Mouse (Mus musculus) cortical plate, adult 2 months (tissue): ENCODE measurements around the gene Endod1. TPM values are rescaled to one million over a fixed set of nuclear protein-coding genes. Genes with fewer than 3 reads are reported as not detected.
"Not testable (repeated sequence)": the region's sequence is repeated elsewhere in the genome, so short reads cannot be mapped to it uniquely, and the experiment has no call there.

Experiments
- H3K27ac ChIP-seq: fragments of 200-500 bp; 2 replicates; pipeline ENCODE4 v1.5.1; 2012; ENCODE audit warnings: low read length, control low read depth, inconsistent platforms; ENCODE audit not compliant: insufficient read depth
- H3K4me1 ChIP-seq: fragments of 200-500 bp; 2 replicates; pipeline ENCODE4 v1.6.1; 2011; ENCODE audit warnings: low read length; ENCODE audit not compliant: control insufficient read depth, insufficient read depth
- H3K4me3 ChIP-seq: fragments of 200-500 bp; 2 replicates; pipeline ENCODE4 v1.5.1; 2011; ENCODE audit warnings: mild to moderate bottlenecking, low read length, control low read depth; ENCODE audit not compliant: insufficient read depth
- CTCF ChIP-seq: fragments of 200-500 bp; IDR thresholded peaks from 2 replicates; pipeline ENCODE4 v1.5.1; 2011; ENCODE audit warnings: mild to moderate bottlenecking, control low read depth, low read length; ENCODE audit not compliant: insufficient read depth; ENCODE audit errors: extremely low read depth
- POLR2A ChIP-seq: fragments of 200-500 bp; IDR thresholded peaks from 2 replicates; pipeline ENCODE4 v1.6.1; 2011; ENCODE audit warnings: mild to moderate bottlenecking, low read length, control low read depth; ENCODE audit not compliant: insufficient read depth; ENCODE audit errors: extremely low read depth
- polyA plus RNA-seq: library from polyadenylated mRNA; depleted of rRNA; stranded (reverse); fragments of >200 nt; gene quantifications from 2 replicates; pipeline ENCODE4 v1.2.3, GENCODE M21; 2012

The Endod1 gene
- polyA plus RNA-seq, 1 experiment: 55.4 TPM

- Histone ChIP-seq H3K27ac (peak overlapping the region; percentile 74; the same call in 1 of the 2 replicates), H3K4me3 (no peak overlapping the region), H3K4me1 (peaks cover 4% of the 10 kb centered on the region; the same call in 1 of the 2 replicates)
- TF ChIP-seq CTCF (no peak), POLR2A (no peak)
Observed at GRCm38 (mm10) chr9:14365481-14366125, 15.7 kb downstream of the Endod1 start.

GRCm38 (mm10) chr9:14364719-14365118, 16.6 kb downstream of the Endod1 start:
- Histone ChIP-seq H3K27ac (no peak overlapping the region), H3K4me3 (no peak overlapping the region), H3K4me1 (peaks cover 4% of the 10 kb centered on the region; the same call in 1 of the 2 replicates)
- TF ChIP-seq CTCF (no peak), POLR2A (no peak)

- Histone ChIP-seq H3K4me1 (peaks cover 4% of the 10 kb centered on the region; the same call in 1 of the 2 replicates), H3K27ac (no peak overlapping the region), H3K4me3 (no peak overlapping the region)
- TF ChIP-seq POLR2A (no peak), CTCF (no peak)
Observed at GRCm38 (mm10) chr9:14363540-14363939, 17.8 kb downstream of the Endod1 start.

DNA sequence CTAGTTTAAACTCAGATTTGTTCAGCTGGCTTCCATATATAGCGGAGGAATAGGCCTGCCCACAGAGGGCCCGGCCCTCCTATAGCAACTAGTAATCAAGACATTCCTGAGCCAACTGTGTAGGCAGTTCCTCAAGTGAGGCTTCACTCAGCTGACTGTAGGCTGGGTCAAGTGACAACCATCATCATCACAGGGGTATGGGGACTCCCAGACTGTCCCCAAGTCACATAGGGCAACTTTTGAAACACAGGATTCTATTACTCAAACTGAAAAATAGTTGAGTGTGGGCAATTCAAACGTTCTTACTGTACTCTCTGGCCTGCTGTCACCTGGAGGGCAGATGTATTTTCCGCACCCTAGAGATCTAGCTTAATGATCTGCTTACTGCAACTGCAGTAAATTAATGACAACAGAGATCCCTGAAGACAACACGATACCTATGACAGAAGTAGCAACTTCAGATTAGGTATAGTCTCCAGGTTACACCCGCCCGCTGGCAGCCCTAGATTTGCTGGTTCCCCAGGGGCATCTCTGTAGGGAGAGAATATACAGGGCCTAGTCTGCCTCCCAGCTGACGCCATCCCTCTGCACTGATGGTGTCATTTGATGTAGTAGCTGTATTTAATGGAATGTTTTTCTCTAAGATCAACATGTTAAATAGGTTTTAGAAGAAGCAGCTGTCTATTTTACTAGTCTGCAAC, 19.1 kb downstream of the Endod1 start:
- no peak overlapping the region for H3K27ac ChIP-seq
- peaks cover 4% of the 10 kb centered on the region; the same call in 1 of the 2 replicates for H3K4me1 ChIP-seq
- no peak overlapping the region for H3K4me3 ChIP-seq
- TF ChIP-seq POLR2A: no peak
- no peak for TF ChIP-seq CTCF

DNA sequence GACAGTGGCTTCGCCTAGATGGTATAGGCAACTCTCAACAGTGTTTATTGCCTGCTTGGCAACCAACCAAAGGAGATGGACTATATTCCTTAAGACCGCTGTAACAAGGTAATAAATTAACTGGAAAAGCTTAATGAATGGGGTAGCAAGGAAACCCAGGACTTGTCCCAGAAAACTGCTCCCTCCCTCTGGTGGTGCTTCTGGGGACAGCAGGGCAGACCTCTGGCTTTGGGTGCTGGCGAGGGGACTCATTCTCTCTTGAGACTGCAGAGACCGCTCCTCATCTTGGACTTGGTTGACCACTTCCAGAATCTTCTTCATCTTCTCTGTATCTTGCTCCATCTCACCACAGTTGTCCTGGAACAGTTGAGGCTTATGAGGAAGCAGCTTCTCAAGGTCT, 24.3 kb downstream of the Endod1 start:
- Histone ChIP-seq H3K4me3 (no peak overlapping the region), H3K27ac (no peak overlapping the region), H3K4me1 (no peaks in the 10 kb centered on the region)
- no peak for TF ChIP-seq POLR2A
- 0 out of 2 replicates have a peak, but pooled peaks have one; percentile 19 for TF ChIP-seq CTCF

GRCm38 (mm10) chr9:14354852-14355251, 26.5 kb downstream of the Endod1 start:
- Histone ChIP-seq H3K27ac (no peak overlapping the region), H3K4me1 (no peaks in the 10 kb centered on the region), H3K4me3 (no peak overlapping the region)
- TF ChIP-seq POLR2A (no peak), CTCF (no peak)

DNA sequence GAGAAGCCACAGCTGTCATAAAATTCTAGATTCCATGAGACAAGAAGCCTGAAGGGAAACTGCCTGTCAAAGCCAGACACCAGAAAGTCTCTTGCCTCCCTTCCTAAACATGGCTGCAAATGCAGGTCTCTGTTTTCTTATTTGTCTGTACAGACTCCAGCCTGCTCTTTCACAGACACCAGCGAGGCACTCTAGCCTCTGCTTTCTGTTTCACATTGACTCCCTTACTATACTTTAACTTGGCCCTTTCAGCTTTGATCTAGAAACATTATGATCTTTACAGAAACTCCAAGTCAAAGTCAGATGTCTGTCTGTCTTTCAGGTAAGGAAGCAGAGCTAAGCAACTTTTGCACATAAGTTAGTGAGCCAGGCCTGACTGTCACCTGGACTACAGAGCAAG, 29.0 kb downstream of the Endod1 start:
- TF ChIP-seq CTCF (no peak), POLR2A (no peak)
- H3K27ac ChIP-seq: no peak overlapping the region
- H3K4me1 ChIP-seq: no peaks in the 10 kb centered on the region
- H3K4me3 ChIP-seq: no peak overlapping the region

DNA sequence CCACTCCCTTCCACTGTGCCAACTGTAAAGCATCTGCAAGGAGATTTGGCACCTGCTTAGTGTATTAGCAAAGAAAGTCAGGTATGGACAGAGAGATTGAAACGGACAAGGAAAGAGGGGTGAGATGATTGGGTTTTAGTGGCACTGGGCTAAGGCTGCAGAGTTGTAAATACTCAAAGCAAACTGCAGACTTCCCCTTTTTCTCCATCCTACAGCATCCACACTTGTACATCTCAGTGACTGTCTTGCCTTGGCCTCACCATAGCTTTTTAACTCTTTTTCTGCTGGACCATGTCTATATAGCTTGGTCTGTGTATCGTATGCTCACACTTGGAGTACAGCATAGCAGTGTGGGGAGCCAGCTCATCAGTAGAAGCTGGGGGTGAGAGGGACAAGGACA, 30.5 kb downstream of the Endod1 start:
- Histone ChIP-seq H3K4me3 (no peak overlapping the region), H3K4me1 (no peaks in the 10 kb centered on the region), H3K27ac (no peak overlapping the region)
- TF ChIP-seq POLR2A (no peak), CTCF (no peak)

DNA sequence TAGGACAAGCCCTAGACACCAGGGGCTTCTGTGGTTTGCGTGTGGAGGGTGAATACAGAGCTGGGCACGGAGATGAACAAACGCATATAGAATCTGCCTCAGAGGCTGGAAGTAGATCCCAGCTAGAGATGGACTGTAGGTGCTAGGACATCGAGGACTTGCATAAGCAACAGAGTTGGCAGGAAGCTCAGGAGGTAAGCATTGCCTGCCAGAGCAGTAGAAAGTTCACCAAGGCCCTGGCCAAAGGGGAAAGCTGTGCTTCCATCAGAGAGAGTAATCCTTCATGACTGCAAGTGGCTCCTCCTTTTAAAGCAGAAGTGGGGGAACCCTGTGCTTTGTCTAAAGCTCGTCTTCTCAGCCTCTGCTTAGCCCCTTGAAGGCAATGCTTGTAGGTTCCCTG, 31.9 kb downstream of the Endod1 start:
- H3K4me1 ChIP-seq: no peaks in the 10 kb centered on the region
- TF ChIP-seq POLR2A: no peak
- no peak for TF ChIP-seq CTCF
- H3K27ac ChIP-seq: no peak overlapping the region
- H3K4me3 ChIP-seq: no peak overlapping the region

DNA sequence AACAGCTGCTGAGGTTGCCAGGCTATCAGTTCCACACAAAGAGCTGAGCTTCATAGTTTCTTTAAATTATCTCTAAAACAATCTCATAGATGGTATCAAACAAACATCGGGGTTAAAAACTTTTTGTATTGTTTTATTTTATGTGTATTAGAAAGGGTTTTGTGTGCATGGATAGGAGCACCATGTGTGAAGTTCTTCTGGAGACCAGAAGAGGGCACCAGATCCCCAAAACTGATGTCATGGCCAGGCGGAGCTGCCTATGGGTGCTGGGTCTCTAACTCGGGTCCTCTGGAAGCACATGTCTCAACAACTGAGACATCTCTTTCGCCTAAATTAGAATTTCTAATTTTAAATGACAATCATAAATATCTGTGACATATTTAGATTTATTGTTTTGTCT, 32.9 kb downstream of the Endod1 start:
- Histone ChIP-seq H3K4me1 (no peaks in the 10 kb centered on the region), H3K4me3 (no peak overlapping the region), H3K27ac (no peak overlapping the region)
- no peak for TF ChIP-seq POLR2A
- TF ChIP-seq CTCF: peak; percentile 59

- not testable (repeated sequence) for H3K27ac ChIP-seq, H3K4me3 ChIP-seq, H3K4me1 ChIP-seq
Observed at GRCm38 (mm10) chr9:14345866-14346265, 35.4 kb downstream of the Endod1 start.
